Mouse (Mus musculus): ENCODE measurements around the gene Setd1a. TPM values are rescaled to one million over a fixed set of nuclear protein-coding genes. Genes with fewer than 3 reads are reported as not detected.

Gene Setd1a
- polyA plus RNA-seq, 1 experiment from 2014 or later = 25.5 TPM

- Histone ChIP-seq H3K36me3 (peaks cover 22% of the 10 kb centered on the region), H3K27ac (peak overlapping the region; percentile 96), H3K4me2 (replicated peaks) (peak overlapping the region; percentile 86), H3K4me3 (peak overlapping the region; percentile 88), H3K9me3 (no peaks in the 10 kb centered on the region), H3K9ac (peak overlapping the region; percentile 95), H3K4me1 (peaks cover 8% of the 10 kb centered on the region), H3K27me3 (no peaks in the 10 kb centered on the region)
- WGBS = under 1% methylated on average over 70 of the region's 70 CpGs
- ATAC-seq (ENCODE audit: insufficient number of reproducible peaks, insufficient read depth, low FRiP score, low TSS enrichment) = peak; percentile 79
Measured at GRCm38 (mm10) chr7:127776878-127777473, 506 bp downstream of the Setd1a start.

- Histone ChIP-seq H3K9ac (peak overlapping the region; percentile 95), H3K36me3 (peaks cover 29% of the 10 kb centered on the region), H3K4me3 (peak overlapping the region; percentile 88), H3K4me2 (replicated peaks) (peak overlapping the region; percentile 86), H3K9me3 (no peaks in the 10 kb centered on the region), H3K27me3 (no peaks in the 10 kb centered on the region), H3K4me1 (peaks cover 8% of the 10 kb centered on the region), H3K27ac (peak overlapping the region; percentile 96)
- peak; percentile 61 for ATAC-seq (ENCODE audit: insufficient number of reproducible peaks, insufficient read depth, low FRiP score, low TSS enrichment)
- WGBS = 4% methylated on average over 49 of the region's 66 CpGs
Measured at GRCm38 (mm10) chr7:127777474-127778266, 1.2 kb downstream of the Setd1a start.

GRCm38 (mm10) chr7:127778350-127778749 is 1.9 kb downstream of the Setd1a start:
- H3K27ac ChIP-seq = no peak overlapping the region
- no peaks in the 10 kb centered on the region for H3K9me3 ChIP-seq
- peak overlapping the region; percentile 86 for H3K4me2 ChIP-seq (replicated peaks)
- WGBS = 81% methylated on average over 4 of the region's 4 CpGs
- peak overlapping the region; percentile 95 for H3K9ac ChIP-seq
- H3K36me3 ChIP-seq = peaks cover 34% of the 10 kb centered on the region
- H3K4me3 ChIP-seq = peak overlapping the region; percentile 88
- no peaks in the 10 kb centered on the region for H3K27me3 ChIP-seq
- ATAC-seq (ENCODE audit: insufficient number of reproducible peaks, insufficient read depth, low FRiP score, low TSS enrichment) = no peak
- H3K4me1 ChIP-seq = peaks cover 8% of the 10 kb centered on the region

GRCm38 (mm10) chr7:127785308-127785707 is 8.8 kb downstream of the Setd1a start, which contains the start of gene Gm49388:
Gm49388 (plus strand) TSS chr7:127785608.
- no peak for ATAC-seq (ENCODE audit: insufficient number of reproducible peaks, insufficient read depth, low FRiP score, low TSS enrichment)
- Histone ChIP-seq H3K4me1 (no peaks in the 10 kb centered on the region), H3K9ac (no peak within 1 kb of the TSS), H3K27ac (no peak within 1 kb of the TSS), H3K27me3 (no peaks in the 10 kb centered on the region), H3K9me3 (no peaks in the 10 kb centered on the region), H3K4me2 (replicated peaks) (no peak within 1 kb of the TSS), H3K4me3 (no peak within 1 kb of the TSS), H3K36me3 (peaks cover 96% of the 10 kb centered on the region)
- 90% methylated on average over 7 of the region's 7 CpGs for WGBS

GRCm38 (mm10) chr7:127797076-127797845 is 20.8 kb downstream of the Setd1a start:
- no peak for ATAC-seq (ENCODE audit: insufficient number of reproducible peaks, insufficient read depth, low FRiP score, low TSS enrichment)
- Histone ChIP-seq H3K9ac (no peak overlapping the region), H3K4me2 (replicated peaks) (no peak overlapping the region), H3K4me3 (no peak overlapping the region), H3K27ac (no peak overlapping the region), H3K27me3 (no peaks in the 10 kb centered on the region), H3K4me1 (peaks cover 5% of the 10 kb centered on the region; the same call in 1 of the 2 replicates), H3K36me3 (peaks cover 84% of the 10 kb centered on the region), H3K9me3 (no peaks in the 10 kb centered on the region)
- WGBS = 93% methylated on average over 23 of the region's 23 CpGs

GRCm38 (mm10) chr7:127798591-127798990 is 22.1 kb downstream of the Setd1a start:
- peaks cover 5% of the 10 kb centered on the region; the same call in 1 of the 2 replicates for H3K4me1 ChIP-seq
- no peaks in the 10 kb centered on the region for H3K27me3 ChIP-seq
- no peak overlapping the region for H3K9ac ChIP-seq
- no peak overlapping the region for H3K4me3 ChIP-seq
- 83% methylated on average over 4 of the region's 4 CpGs for WGBS
- H3K27ac ChIP-seq = no peak overlapping the region
- H3K4me2 ChIP-seq (replicated peaks) = no peak overlapping the region
- no peaks in the 10 kb centered on the region for H3K9me3 ChIP-seq
- H3K36me3 ChIP-seq = peaks cover 80% of the 10 kb centered on the region
- no peak for ATAC-seq (ENCODE audit: insufficient number of reproducible peaks, insufficient read depth, low FRiP score, low TSS enrichment)

GRCm38 (mm10) chr7:127799211-127799610 is 22.7 kb downstream of the Setd1a start:
- ATAC-seq (ENCODE audit: insufficient number of reproducible peaks, insufficient read depth, low FRiP score, low TSS enrichment) = no peak
- Histone ChIP-seq H3K9me3 (no peaks in the 10 kb centered on the region), H3K4me1 (peaks cover 5% of the 10 kb centered on the region; the same call in 1 of the 2 replicates), H3K27ac (0 out of 2 replicates have a peak overlapping the region, but pooled peaks have one; percentile 13), H3K36me3 (peaks cover 78% of the 10 kb centered on the region), H3K9ac (no peak overlapping the region), H3K4me2 (replicated peaks) (no peak overlapping the region), H3K4me3 (no peak overlapping the region), H3K27me3 (no peaks in the 10 kb centered on the region)
- WGBS = 90% methylated on average over 13 of the region's 13 CpGs

- H3K4me1 ChIP-seq = peaks cover 5% of the 10 kb centered on the region; the same call in 1 of the 2 replicates
- 86% methylated on average over 1 of the region's 1 CpGs for WGBS
Measured at GRCm38 (mm10) chr7:127799738-127800137, 23.3 kb downstream of the Setd1a start.

GRCm38 (mm10) chr7:127800435-127801009 is 24.1 kb downstream of the Setd1a start, which contains the start of gene Hsd3b7:
Hsd3b7 (plus strand) TSS chr7:127800604.
- H3K4me1 ChIP-seq = peaks cover 5% of the 10 kb centered on the region; the same call in 1 of the 2 replicates
- H3K36me3 ChIP-seq = peaks cover 67% of the 10 kb centered on the region
- H3K27ac ChIP-seq = peak within 1 kb of the TSS; percentile 50; the same call in 1 of the 2 replicates
- H3K9ac ChIP-seq = no peak within 1 kb of the TSS
- ATAC-seq (ENCODE audit: insufficient number of reproducible peaks, insufficient read depth, low FRiP score, low TSS enrichment) = peak; percentile 75; the same call in 1 of the 2 replicates
- 0 out of 2 replicates have a peak within 1 kb of the TSS, but pooled peaks have one; percentile 21 for H3K4me3 ChIP-seq
- 24% methylated on average over 6 of the region's 6 CpGs for WGBS
- no peaks in the 10 kb centered on the region for H3K27me3 ChIP-seq
- H3K9me3 ChIP-seq = no peaks in the 10 kb centered on the region
- peak within 1 kb of the TSS; percentile 35 for H3K4me2 ChIP-seq (replicated peaks)

More at GRCm38 (mm10) chr7:127799738-127800137, 23.3 kb downstream of the Setd1a start:
- Histone ChIP-seq H3K9ac (no peak overlapping the region), H3K9me3 (no peaks in the 10 kb centered on the region), H3K36me3 (peaks cover 74% of the 10 kb centered on the region), H3K4me3 (no peak overlapping the region), H3K4me2 (replicated peaks) (no peak overlapping the region), H3K27ac (peak overlapping the region; percentile 13; the same call in 1 of the 2 replicates), H3K27me3 (no peaks in the 10 kb centered on the region)
- ATAC-seq (ENCODE audit: insufficient number of reproducible peaks, insufficient read depth, low FRiP score, low TSS enrichment) = no peak; the same call in 1 of the 2 replicates

GRCm38 (mm10) chr7:127801010-127801621 is 24.6 kb downstream of the Setd1a start:
- no peak overlapping the region for H3K27ac ChIP-seq
- no peaks in the 10 kb centered on the region for H3K27me3 ChIP-seq
- peaks cover 63% of the 10 kb centered on the region for H3K36me3 ChIP-seq
- no peak overlapping the region for H3K9ac ChIP-seq
- peak overlapping the region; percentile 35; the same call in 1 of the 2 replicates for H3K4me2 ChIP-seq (replicated peaks)
- peaks cover 5% of the 10 kb centered on the region; the same call in 1 of the 2 replicates for H3K4me1 ChIP-seq
- ATAC-seq (ENCODE audit: insufficient number of reproducible peaks, insufficient read depth, low FRiP score, low TSS enrichment) = no peak
- H3K9me3 ChIP-seq = no peaks in the 10 kb centered on the region
- WGBS = 96% methylated on average over 8 of the region's 8 CpGs
- H3K4me3 ChIP-seq = no peak overlapping the region
